Mouse (Mus musculus) embryo, embryonic 10.5 days (tissue): ENCODE results near the gene Urb2.

Source experiments
- DNase-seq: peaks from one replicate; pipeline ENCODE4 v3.0.0-alpha.2; 2015; ENCODE audit warnings: low spot score

The Urb2 gene

GRCm38 (mm10) chr8:124077998-124078397 is 56.7 kb downstream of the Urb2 start:
- DNase-seq, result no peak

- no peak for DNase-seq
These were observed 57.7 kb downstream of the Urb2 start for GRCm38 (mm10) chr8:124078969-124079368.

GRCm38 (mm10) chr8:124080467-124081326 is 59.4 kb downstream of the Urb2 start:
- no peak for DNase-seq

DNA sequence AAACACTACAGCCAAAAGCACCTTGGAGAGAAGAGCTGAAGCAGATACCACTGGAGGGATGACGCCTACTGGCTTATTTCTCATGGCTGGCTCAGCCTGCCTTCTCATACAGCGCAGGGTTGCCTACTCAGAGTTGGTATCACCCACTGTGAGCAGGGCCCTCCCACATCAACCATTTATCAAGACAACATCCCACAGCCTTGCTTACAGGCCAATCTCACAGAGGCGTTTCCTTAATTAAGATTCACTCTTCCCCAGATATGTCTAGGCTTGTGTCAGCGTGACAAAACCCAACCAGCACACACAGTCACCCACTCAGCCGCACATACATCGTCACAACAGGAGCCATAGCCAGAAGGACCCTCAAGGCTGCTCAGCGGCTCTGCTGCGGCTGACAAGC is 61.3 kb downstream of the Urb2 start:
- no peak for DNase-seq

- no peak for DNase-seq
These were observed 62.3 kb downstream of the Urb2 start for GRCm38 (mm10) chr8:124083611-124084010.

GRCm38 (mm10) chr8:124085668-124086067 is 64.4 kb downstream of the Urb2 start:
- DNase-seq, result no peak

GRCm38 (mm10) chr8:124088092-124088613 is 66.8 kb downstream of the Urb2 start:
- no peak for DNase-seq

GRCm38 (mm10) chr8:124089016-124089415 is 67.7 kb downstream of the Urb2 start:
- no peak for DNase-seq

GRCm38 (mm10) chr8:124090473-124090872 is 69.2 kb downstream of the Urb2 start:
- DNase-seq, result no peak
